Mouse (Mus musculus): ENCODE results near the gene Ccn6.
A peak's percentile ranks its signal among the peaks of the same experiment; 100 is the strongest.

The Ccn6 gene

DNA sequence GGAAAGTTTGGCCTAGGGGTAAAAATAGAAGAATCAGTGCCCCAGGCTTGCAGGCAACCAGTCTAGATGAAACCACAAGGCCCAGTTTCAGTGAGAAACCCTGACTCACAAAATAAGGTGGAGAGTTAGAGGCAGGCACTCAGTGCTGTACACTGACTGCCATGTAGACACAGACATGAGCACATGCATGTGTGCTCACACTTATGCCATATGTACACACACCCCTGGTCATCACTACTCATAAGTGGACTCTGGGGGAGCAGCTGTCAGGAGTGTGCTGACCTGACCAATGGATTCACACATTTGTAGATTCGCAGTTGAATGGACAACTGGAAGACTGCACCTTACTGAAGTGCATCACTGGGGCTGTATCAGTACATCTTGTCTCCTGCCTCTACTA, 2.2 kb downstream of the Ccn6 start:
- no peak for DNase-seq (ENCODE audit: low spot score)

DNA sequence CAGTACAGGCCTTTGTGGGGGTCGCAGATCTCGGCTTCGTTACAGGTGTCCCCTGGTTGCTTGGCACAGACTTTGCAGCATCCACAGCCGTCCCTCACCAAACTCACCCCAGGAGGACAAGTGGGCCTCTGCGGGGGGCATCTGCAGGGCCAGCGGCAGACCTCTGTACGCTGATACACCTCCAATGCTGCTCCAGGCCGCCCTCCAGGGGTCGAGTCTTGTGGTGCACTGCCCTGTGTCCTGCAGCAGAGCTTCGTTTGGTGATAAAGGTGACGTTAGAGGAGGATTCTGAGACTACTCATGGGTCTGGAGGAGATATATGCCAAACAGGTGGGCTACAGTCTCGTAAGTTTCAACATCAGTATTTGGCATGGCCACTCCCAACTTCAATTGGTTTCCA, 5.3 kb downstream of the Ccn6 start:
- DNase-seq (ENCODE audit: low spot score), result no peak

DNA sequence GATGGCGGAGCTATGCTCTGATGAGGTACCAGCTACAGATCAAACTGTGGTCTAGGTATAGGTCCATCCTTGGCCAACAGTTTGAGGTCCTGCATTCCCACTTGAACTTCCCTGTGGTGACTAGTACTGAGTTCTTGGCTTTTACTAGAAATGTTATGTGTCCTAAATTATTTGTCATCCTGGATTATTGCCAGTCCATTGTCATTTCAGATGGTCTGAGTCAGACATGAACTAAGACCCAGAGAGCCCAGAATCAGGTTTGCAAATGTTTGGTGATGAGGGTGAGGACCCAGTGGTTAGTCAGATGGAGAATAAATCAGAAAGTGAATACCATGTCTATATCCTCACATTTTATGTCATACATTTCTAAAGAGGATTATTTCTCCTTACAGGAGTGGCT, 6.3 kb downstream of the Ccn6 start:
- no peak for DNase-seq (ENCODE audit: low spot score)

DNA sequence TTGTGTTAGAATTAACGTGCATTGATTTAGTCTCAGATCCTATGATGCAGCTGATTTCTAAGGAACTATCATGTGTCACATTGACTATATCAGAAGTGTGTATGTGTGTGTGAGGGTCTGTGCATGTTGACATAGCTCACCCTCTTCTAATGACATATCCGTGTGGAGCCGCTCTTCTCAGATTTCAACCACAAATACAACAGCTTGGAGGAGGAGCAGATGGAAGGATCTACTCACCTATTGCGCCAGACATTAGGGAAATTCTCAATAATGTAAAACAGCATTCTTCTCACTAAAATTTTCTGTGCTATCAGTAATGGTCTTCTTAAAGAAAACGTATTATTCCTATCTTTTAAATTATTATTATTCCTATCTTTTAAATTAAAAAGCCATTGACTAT, 6.9 kb downstream of the Ccn6 start:
- DNase-seq (ENCODE audit: low spot score), result no peak

DNA sequence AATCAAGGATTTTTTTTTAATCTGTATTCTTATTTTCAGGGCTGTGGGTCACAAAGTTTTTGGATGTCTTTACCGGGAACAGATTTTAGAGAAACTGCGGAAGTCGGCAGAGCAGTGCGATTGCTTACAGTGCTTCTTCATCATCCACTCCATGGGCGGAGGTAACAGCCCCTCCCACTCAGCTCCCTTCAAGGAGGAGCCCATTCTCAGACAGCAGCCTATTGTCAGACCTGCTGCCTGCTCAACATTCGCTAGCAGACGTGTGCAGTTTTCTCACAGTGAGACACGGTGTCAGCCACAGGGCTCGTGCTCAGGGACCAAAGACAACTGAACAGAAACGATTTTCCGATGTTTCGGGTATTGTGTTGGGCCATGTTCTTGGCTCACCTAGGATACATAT, 21.4 kb downstream of the Ccn6 start:
- DNase-seq (ENCODE audit: low spot score), result no peak

DNA sequence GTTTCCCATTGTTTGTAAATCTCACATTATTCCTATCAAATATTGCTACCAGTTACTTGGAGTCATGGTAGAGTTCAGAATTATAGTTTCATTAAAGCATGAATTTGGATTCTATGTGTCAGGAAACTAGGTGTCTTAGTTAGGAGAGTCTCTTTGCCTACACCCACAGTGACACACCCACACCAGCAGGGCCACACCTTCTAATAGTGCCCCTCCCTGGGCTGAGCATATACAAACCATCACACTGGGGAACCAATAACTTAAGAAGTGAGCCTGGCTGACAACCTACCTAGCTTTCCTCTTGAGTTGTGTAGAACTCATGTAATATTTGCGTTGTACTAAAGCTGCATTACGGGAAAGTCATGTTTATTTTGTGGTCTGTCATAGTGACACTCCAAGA, 22.2 kb downstream of the Ccn6 start:
- no peak for DNase-seq (ENCODE audit: low spot score)

DNA sequence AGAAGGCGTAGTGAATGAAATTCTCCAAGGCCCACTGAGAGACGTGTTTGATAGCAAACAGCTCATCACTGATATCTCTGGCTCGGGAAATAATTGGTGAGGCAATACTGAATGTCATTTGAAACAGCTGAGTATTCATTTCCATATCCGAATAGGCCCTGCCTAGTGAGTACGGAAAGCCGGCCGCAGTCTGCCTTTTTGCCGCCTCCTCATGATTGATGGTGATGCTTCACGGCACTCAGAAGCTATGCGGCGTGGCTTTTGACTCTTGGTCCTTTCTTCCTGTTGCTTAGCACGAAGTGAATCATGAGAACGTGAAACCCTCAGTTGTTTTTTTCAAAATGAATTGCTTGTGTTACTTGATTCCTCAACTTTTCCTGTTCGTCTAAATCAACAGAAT, 22.8 kb downstream of the Ccn6 start:
- DNase-seq (ENCODE audit: low spot score), result no peak

DNA sequence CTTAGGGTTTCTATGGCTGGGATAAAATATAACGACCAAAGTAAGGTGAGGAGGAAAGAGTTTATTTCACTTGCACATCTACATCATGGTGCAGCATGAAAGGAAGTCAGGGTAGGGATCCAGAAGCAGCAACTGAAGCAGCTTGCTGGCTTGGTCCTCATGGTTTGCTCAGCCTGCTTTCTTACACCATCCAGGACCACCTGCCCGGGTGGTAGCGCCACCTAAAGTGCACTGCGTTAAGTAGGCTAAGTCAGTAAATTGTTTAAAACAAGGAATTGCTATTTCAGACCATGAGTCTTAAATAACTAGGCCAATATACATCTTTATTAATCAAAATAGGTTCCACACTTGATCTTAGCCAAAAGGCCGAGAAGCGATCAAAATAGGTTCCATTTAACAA, 24.8 kb downstream of the Ccn6 start:
- DNase-seq (ENCODE audit: low spot score), result no peak

DNA sequence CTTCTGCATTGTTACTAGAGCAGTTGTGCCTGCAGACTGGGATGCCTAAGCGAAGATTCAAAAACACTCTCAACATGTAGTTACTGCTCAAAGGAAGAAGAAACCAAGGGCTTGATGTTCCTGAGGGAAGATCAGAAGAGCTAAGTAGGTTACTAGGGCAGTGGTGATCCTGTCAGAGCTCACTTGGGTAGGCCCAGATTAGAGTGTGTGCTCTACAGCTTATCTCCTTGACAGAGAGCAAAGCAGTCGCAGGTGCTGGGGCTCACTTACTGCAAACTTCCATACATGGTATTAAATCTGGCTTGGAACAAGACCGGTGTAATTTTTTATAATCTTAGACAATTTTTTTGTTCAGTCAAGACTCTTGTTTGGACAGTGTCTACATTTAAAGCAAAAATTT, 25.8 kb downstream of the Ccn6 start:
- no peak for DNase-seq (ENCODE audit: low spot score)

DNA sequence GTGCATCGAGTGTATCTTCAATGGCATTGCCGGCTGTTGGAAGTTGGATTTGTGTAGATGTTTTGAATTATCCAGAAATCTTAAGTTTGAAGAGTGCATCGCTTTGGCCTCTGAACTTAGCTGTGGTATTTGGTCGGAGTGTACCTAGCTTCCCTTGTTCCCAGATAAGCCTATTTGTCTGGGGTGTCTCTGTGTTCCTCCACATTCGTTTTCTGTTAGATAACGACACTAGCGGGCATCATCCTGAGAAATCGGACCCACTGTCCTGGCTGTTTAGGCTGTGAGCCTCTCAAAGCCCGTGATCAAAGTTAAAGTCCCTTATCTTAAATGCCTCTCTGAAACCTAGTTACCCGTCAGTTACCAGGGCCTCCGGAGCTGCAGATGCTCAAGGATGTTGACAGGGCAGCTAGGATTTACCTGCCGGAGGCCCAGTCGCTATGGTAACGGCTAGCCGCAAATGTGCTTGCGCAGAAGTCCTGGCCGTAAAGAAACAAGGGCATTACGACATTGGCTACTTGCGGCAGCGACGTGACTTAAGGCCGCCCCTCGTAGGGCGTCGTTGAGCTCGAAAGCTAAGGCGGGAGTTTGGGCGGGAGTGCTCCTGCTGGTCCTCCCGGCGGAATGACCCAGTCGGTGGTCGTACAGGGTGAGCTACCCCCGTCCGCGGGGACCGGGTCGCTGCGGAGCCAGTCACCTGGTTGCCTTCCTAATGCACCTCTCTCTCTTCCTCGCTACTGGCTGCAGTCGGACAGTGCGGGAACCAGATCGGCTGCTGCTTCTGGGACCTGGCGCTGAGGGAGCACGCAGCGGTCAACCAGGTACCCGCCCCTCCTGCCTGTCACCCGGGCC, 29.9 kb downstream of the Ccn6 start, which contains the start of the genes Fam229b and Tube1:
Gene Fam229b (minus strand): TSS at position 453 of the 849 bp plus-strand sequence.
Gene Tube1 (plus strand): TSS at position 515 of the 849 bp plus-strand sequence.
- DNase-seq (ENCODE audit: low spot score), result peak; percentile 94

DNA sequence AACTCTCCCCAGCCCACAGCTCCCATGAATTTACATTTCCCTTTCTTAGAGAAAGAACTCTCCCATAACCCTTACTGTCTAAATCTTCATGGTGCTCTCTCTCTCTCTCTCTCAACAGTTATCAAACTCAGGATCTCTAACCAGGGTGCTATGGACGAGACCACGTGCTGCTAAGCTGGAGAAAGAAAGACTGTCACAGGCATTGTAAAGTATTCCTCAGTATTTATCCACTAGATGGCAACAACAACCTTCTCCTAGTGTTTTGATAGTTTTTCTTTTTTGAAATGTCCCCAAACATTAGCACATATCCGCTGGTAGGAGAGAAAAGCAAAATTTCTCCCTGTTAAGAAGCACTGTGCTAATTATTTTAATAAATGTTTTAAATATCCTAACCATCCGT, 42.2 kb downstream of the Ccn6 start:
- DNase-seq (ENCODE audit: low spot score), result no peak

DNA sequence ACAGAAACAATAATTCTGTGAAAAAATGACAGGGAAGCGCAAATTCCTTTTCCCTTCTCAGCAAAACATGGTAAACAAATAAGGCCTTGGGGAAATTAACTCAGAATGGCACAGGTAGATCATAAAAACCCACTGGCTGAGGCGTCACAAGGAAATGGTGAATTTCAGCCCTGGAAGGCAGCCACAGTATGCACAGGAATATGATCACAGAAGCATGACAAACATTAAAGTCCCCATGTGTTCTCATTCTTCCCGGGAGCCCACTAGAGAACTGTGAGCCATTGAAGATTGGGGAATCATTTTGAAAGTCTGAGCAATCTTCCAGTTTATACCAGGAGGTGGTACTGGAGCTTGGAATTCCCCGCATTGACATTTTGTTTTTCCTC, 54.1 kb downstream of the Ccn6 start:
- DNase-seq (ENCODE audit: low spot score), result no peak

DNA sequence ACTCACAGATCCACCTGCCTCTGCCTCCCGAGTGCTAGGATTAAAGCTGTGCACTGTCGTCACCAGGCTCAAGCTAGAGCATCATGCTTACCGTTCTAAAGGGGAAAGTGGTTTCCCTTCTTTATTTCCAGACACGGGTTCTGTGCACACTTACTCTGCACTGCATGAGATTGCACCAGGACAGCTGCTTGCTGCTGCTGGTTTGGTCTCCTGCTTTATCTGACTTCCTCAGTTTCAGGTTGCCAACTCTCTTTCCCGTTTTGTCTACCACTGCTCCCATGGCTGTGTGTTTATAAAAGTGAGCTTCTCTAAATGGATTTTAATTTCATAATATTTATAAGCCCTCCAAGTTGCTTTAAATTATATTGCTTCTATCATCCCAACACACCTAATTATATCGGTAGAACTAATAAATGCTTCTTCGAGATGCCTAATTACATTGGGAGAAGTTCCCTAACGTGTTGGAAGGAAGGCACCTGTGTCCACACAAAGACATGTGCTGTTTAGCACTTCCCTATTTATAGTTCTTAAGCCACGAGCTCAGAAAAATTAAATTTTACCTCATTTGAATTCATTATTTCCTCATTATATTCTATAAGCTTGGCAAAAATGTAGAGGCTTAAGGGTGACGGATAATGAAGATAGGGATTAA, 54.6 kb downstream of the Ccn6 start:
- DNase-seq (ENCODE audit: low spot score), result no peak

DNA sequence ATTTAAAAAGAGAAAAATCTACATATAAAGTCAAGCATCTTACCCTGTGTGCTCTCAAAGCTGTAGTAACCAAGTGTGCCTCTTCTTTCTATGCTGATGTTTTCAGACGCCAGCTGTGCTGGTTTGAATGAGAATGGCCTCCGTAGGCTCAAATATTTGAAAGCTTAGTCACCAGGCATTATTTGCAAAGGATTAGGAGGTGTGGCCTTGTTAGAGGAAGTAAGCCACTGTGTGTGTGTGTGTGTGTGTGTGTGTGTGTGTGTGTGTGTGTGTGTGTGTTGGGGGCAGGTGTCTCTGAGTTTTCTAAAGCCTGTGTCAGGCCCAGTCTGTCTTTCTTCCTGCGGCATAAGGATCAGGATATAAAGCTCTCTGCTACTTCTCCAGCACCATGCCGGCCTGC, 56.7 kb downstream of the Ccn6 start:
- DNase-seq (ENCODE audit: low spot score), result no peak

DNA sequence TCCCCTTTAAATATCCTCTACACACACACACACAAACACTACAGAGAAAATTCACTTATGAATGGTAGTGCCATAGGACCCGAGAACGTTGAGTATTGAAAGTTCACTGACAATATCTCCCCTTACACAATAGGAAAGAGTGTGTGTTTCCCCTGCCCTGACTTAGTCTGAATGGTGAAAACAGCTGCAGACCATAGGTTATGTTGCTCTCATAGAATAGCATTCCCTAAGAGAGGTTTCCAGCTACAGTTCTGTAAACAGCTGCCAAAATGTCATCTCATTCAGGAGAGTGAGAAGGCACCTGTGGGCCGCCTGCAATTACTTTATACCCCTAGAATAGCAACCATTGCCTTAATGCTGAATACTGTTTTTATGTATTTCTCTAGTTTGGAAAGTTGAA, 57.2 kb downstream of the Ccn6 start:
- DNase-seq (ENCODE audit: low spot score), result no peak

DNA sequence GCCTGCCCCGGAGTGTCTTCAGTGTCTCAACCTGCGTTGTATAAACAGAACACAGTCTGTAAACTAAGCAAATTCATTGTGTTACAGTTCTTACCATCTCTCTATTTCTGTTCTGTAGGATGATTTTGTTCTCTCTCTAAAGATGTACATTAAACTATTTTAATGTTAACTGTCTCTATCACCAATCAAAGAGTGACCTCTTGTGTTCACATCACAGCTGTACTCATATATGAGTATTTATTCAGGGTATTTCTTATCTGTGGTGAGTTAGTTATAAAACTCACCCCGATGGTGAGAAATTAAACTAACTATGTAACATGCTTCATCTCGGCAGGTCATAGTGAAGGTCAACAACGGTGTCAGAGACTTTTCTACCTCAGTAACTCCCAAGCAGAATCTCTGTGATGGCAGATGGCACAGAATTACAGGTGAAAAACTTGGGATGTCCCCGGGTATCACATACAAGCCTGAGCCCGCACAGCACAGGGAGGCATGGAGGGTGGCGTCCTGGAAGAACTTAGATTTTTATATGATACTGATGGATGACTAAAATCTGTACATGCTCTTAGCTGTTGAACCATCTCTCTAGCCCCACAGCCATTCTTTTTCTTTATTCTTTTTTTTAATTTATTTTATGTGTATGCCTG, 58.7 kb downstream of the Ccn6 start:
- no peak for DNase-seq (ENCODE audit: low spot score)
